Mouse (Mus musculus): Measurements from ENCODE around the gene Zbtb33. TPM values are rescaled to one million over a fixed set of nuclear protein-coding genes. Genes with fewer than 3 reads are reported as not detected.
A peak's percentile ranks its signal among the peaks of the same experiment; 100 is the strongest.

The Zbtb33 gene
- total RNA-seq (2021) (10 to 100 TPM; 24.7 to 37.7 TPM), polyA plus RNA-seq (2012; rRNA removed) (1.5 and 1.9 TPM in 2 replicates)
- long read RNA-seq, partial matches to known transcripts = 0 of 1 reads
- long read RNA-seq, other reads (novel, unspliced or antisense) = 1 of 1 reads

GRCm38 (mm10) chrX:38189552-38190457 is at the start of gene Zbtb33:
TSS of gene Zbtb33 (plus strand) at chrX:38189793.
- peak; percentile 89 for DNase-seq

GRCm38 (mm10) chrX:38159097-38159496 is 30.5 kb upstream of the Zbtb33 start:
- no peak for DNase-seq

GRCm38 (mm10) chrX:38165315-38165714 is 24.3 kb upstream of the Zbtb33 start:
- no peak for DNase-seq

- no peak for DNase-seq
Observed at GRCm38 (mm10) chrX:38166064-38166463, 23.5 kb upstream of the Zbtb33 start.

- no peak for DNase-seq
Observed at GRCm38 (mm10) chrX:38166592-38166991, 23.0 kb upstream of the Zbtb33 start.

GRCm38 (mm10) chrX:38179891-38180310 is 9.7 kb upstream of the Zbtb33 start:
- peak; percentile 78 for DNase-seq

GRCm38 (mm10) chrX:38180656-38181607 is 8.7 kb upstream of the Zbtb33 start:
- peak; percentile 45 for DNase-seq

- peak; percentile 34 for DNase-seq
Observed at GRCm38 (mm10) chrX:38181608-38182258, 7.9 kb upstream of the Zbtb33 start.

GRCm38 (mm10) chrX:38185520-38185919 is 4.1 kb upstream of the Zbtb33 start:
- no peak for DNase-seq

- DNase-seq = no peak
Observed at GRCm38 (mm10) chrX:38190458-38190764, 818 bp downstream of the Zbtb33 start.

GRCm38 (mm10) chrX:38201816-38202215 is 12.2 kb downstream of the Zbtb33 start:
- peak; percentile 48 for DNase-seq

GRCm38 (mm10) chrX:38207392-38207791 is 17.8 kb downstream of the Zbtb33 start:
- DNase-seq = no peak

- peak; percentile 27 for DNase-seq
Observed at GRCm38 (mm10) chrX:38216986-38217675, 27.5 kb downstream of the Zbtb33 start.

GRCm38 (mm10) chrX:38217676-38217991 is 28.0 kb downstream of the Zbtb33 start:
- no peak for DNase-seq

GRCm38 (mm10) chrX:38222757-38223156 is 33.2 kb downstream of the Zbtb33 start:
- DNase-seq = no peak

GRCm38 (mm10) chrX:38229888-38230287 is 40.3 kb downstream of the Zbtb33 start:
- no peak for DNase-seq

- peak; percentile 45 for DNase-seq
Observed at GRCm38 (mm10) chrX:38237731-38238130, 48.1 kb downstream of the Zbtb33 start.
